ENCODE assay signal across 9 mouse cellular contexts in genomic region chr8:79208691-79209640, GRCm38 (mm10). TPM values are rescaled to one million over a fixed set of nuclear protein-coding genes. Genes with fewer than 3 reads are reported as not detected.
DNase-seq lines count a peak whose midpoint lies in the region; ATAC-seq and TF ChIP-seq lines count a peak whose summit lies in the region.
"Had no signal": no experiment of that assay in that cellular context is flagged by ENCODE, and none has a peak within 500 bp of the region (broad histone marks: within the 10 kb centered on the region; RNA-seq: fewer than 3 reads in every experiment).

No protein-coding gene starts in this region.

- H3K4me1 ChIP-seq in lung, postnatal 0 days (ENCODE audit: insufficient read depth, low read depth, low read length), result peaks cover 5% of the 10 kb centered on the region; the same call in 1 of the 2 replicates
- H3K4me1 ChIP-seq in stomach, postnatal 0 days (replicated peaks; ENCODE audit: control insufficient read depth, insufficient read depth), result peaks cover 9% of the 10 kb centered on the region

- peak overlapping the region; percentile 71 for H3K4me2 ChIP-seq in lung, postnatal 0 days (replicated peaks; ENCODE audit: low read depth, low read length)
- peak overlapping the region; percentile 69 for H3K4me2 ChIP-seq in stomach, postnatal 0 days (replicated peaks; ENCODE audit: low read depth)

- peak overlapping the region; percentile 14; the same call in 1 of the 2 replicates for H3K4me3 ChIP-seq in lung, postnatal 0 days (ENCODE audit: low read depth, low read length)
- peak overlapping the region; percentile 39; the same call in 1 of the 2 replicates for H3K4me3 ChIP-seq in stomach, postnatal 0 days (ENCODE audit: low read depth, low read length)

- DNase-seq in adrenal gland, adult 8-10 months, result peak; percentile 45
- peak; percentile 78 for DNase-seq in embryo, embryonic 10.5 days (ENCODE audit: low spot score)
- peak; percentile 24 for DNase-seq in heart, adult 8-10 months (ENCODE audit: low spot score)
- DNase-seq in kidney, adult 18-20 months, result peak; percentile 12
- DNase-seq in lung, postnatal 0 days (ENCODE audit: low spot score), result peak; percentile 93
- DNase-seq in stomach, postnatal 0 days (ENCODE audit: low spot score), result peak; percentile 73
- no peak for DNase-seq in frontal cortex, postnatal 36 days (ENCODE audit: low spot score in 2 of 2)
- DNase-seq in spleen, adult 18-20 months, result no peak

- H3K36me3 ChIP-seq in lung, postnatal 0 days (ENCODE audit: insufficient read depth, low read length), result no peaks in the 10 kb centered on the region
- H3K36me3 ChIP-seq in stomach, postnatal 0 days (ENCODE audit: control insufficient read depth, insufficient read depth, low read length), result no peaks in the 10 kb centered on the region

- peak; percentile 94 for ATAC-seq in lung, postnatal 0 days
- peak; percentile 93 for ATAC-seq in stomach, postnatal 0 days (ENCODE audit: low FRiP score, low TSS enrichment)

- H3K27ac ChIP-seq in lung, postnatal 0 days (ENCODE audit: low read length), result peak overlapping the region; percentile 78
- peak overlapping the region; percentile 94 for H3K27ac ChIP-seq in stomach, postnatal 0 days (replicated peaks)

- WGBS in lung, postnatal 0 days, result 14% methylated on average over 15 of the region's 15 CpGs
- WGBS in stomach, postnatal 0 days, result 12% methylated on average over 15 of the region's 15 CpGs

- TF ChIP-seq CTCF in lung, postnatal 0 days (IDR thresholded peaks at IDR 0.05), result no peak
- no peak for TF ChIP-seq CTCF in stomach, postnatal 0 days (IDR thresholded peaks at IDR 0.05; ENCODE audit: low read depth)

- TF ChIP-seq EP300 in lung, postnatal 0 days (IDR thresholded peaks at IDR 0.05), result 0 out of 2 replicates have a peak, but pooled peaks have one; percentile 17
- TF ChIP-seq EP300 in stomach, postnatal 0 days (optimal IDR thresholded peaks at IDR 0.05), result peak; percentile 23

- no peaks in the 10 kb centered on the region for H3K9me3 ChIP-seq in lung, postnatal 0 days (ENCODE audit: low read length)
- H3K9me3 ChIP-seq in stomach, postnatal 0 days (ENCODE audit: control insufficient read depth, low read length), result no peaks in the 10 kb centered on the region

- H3K27me3 ChIP-seq in lung, postnatal 0 days (replicated peaks; ENCODE audit: insufficient read depth, low read length), result no peaks in the 10 kb centered on the region
- no peaks in the 10 kb centered on the region for H3K27me3 ChIP-seq in stomach, postnatal 0 days (ENCODE audit: control insufficient read depth, insufficient read depth, low read length)

- no peak overlapping the region for H3K9ac ChIP-seq in lung, postnatal 0 days (replicated peaks; ENCODE audit: low read depth)
- peak overlapping the region; percentile 64 for H3K9ac ChIP-seq in stomach, postnatal 0 days (ENCODE audit: low read length)

RNA-seq across cellular contexts. Expression of gene 1700011L22Rik, which starts 39.4 kb away (rescaled TPM):
- under 1 TPM in 2 of 4 experiments, not detected in 2; 0.40 to 0.49 TPM for total RNA-seq in adrenal gland, adult 8-10 months (2022)
- not detected for total RNA-seq in heart, adult 8-10 months (2022)
- polyA plus RNA-seq in lung, postnatal 0 days (2015; fragmentation: Nextera tagmentation; extraction: Ambion mirVana), result not detected in 2 replicates
- not detected in 2 replicates for polyA plus RNA-seq in stomach, postnatal 0 days (2015; fragmentation: Nextera tagmentation; extraction: Ambion mirVana)
- polyA plus RNA-seq: cortical plate, adult 2 months had no signal

Comparison
In these comparisons a context has a peak if more than half of its experiments do, and no peak if none do; other contexts are left out.
1. DNase-seq: peak in adrenal gland, adult 8-10 months (single experiment), embryo, embryonic 10.5 days (single experiment), heart, adult 8-10 months (single experiment), kidney, adult 18-20 months (single experiment), lung, postnatal 0 days (single experiment) and stomach, postnatal 0 days (single experiment); none in frontal cortex, postnatal 36 days (0 of 2) and spleen, adult 18-20 months (0 of 2).